Mouse (Mus musculus) forebrain, embryonic 11.5 days (tissue): ENCODE data around the gene Mark3. TPM values are rescaled to one million over a fixed set of nuclear protein-coding genes. Genes with fewer than 3 reads are reported as not detected.
A peak's percentile ranks its signal among the peaks of the same experiment; 100 is the strongest.

ENCODE experiments used
- ATAC-seq: fragments of 200-750 bp; cut with Nextera tagmentation; replicated peaks from 2 replicates; pipeline ENCODE4 v1.8.0; 2017; ENCODE audit warnings: moderate TSS enrichment; ENCODE audit not compliant: low FRiP score
- DNase-seq: peaks from one replicate; pipeline ENCODE4 v3.0.0-alpha.2; 2017; ENCODE audit warnings: low spot score
- H3K27ac ChIP-seq: fragments of 300-500 bp; sonication (generic); 2 replicates; pipeline ENCODE4 v1.5.1; 2014; ENCODE audit warnings: low read depth, low read length
- H3K27me3 ChIP-seq: fragments of 300-500 bp; sonication (generic); 2 replicates; pipeline ENCODE4 v1.6.1; 2014; ENCODE audit warnings: mild to moderate bottlenecking, low read length, mixed read lengths; ENCODE audit not compliant: control insufficient read depth, insufficient read depth
- H3K36me3 ChIP-seq: fragments of 300-500 bp; sonication (generic); 2 replicates; pipeline ENCODE4 v1.6.1; 2014; ENCODE audit warnings: mild to moderate bottlenecking, low read length, moderate library complexity, mixed read lengths; ENCODE audit not compliant: control insufficient read depth, insufficient read depth
- H3K4me1 ChIP-seq: fragments of 300-500 bp; sonication (generic); replicated peaks from 2 replicates; pipeline ENCODE4 v1.6.1; 2014; ENCODE audit warnings: low read length, mixed read lengths; ENCODE audit not compliant: control insufficient read depth, insufficient read depth
- H3K4me2 ChIP-seq: fragments of 300-500 bp; sonication (generic); 2 replicates; pipeline ENCODE4 v1.6.1; 2014; ENCODE audit warnings: low read depth, mild to moderate bottlenecking, low read length, moderate library complexity, mixed read lengths; ENCODE audit not compliant: severe bottlenecking
- H3K4me3 ChIP-seq: fragments of 300-500 bp; sonication (generic); 2 replicates; pipeline ENCODE4 v1.5.1; 2014; ENCODE audit warnings: low read depth, low read length
- H3K9ac ChIP-seq: fragments of 300-500 bp; sonication (generic); 2 replicates; pipeline ENCODE4 v1.6.1; 2014; ENCODE audit warnings: low read length
- H3K9me3 ChIP-seq: fragments of 300-500 bp; sonication (generic); 2 replicates; pipeline ENCODE4 v1.6.1; 2016; ENCODE audit warnings: low read length, mixed read lengths; ENCODE audit not compliant: control insufficient read depth
- WGBS: fragments of 180-500 bp; shearing (Covaris S2); extraction: QIAGEN DNeasy Blood & Tissue Kit; methylation state at CpG from one replicate; pipeline ENCODE4 v1.1.7; 2014; 5-methylcytosine and 5-hydroxymethylcytosine counted together
- polyA plus RNA-seq: library from polyadenylated mRNA; unstranded; fragments of >200 nt; fragmentation: Nextera tagmentation; extraction: Ambion mirVana; gene quantifications from 2 replicates; pipeline ENCODE4 v1.2.1, GENCODE M21; 2014

Gene Mark3
- polyA plus RNA-seq, 1 experiment from 2014 or later: 69.1 TPM

DNA sequence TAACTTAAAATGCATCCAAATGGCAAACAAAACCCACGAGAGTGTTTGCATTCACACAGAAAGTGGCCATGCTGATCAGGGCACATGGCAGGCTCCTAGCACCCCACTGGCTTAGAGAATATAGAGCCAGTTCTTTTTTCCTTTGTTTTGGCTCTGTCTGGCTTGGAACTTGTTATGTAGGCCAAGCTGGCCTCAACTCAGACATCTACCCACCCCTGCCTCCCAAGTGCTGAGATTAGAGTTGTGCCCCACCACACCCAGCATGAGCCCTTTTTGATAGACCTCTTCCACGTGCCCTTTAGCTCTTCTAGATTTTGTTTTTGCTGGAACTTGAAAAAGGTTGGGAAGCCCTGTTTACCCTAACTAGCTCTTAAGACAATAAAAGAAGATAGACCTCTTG is 19.5 kb downstream of the Mark3 start:
- no peak overlapping the region for H3K4me2 ChIP-seq
- no peaks in the 10 kb centered on the region for H3K27me3 ChIP-seq
- no peaks in the 10 kb centered on the region for H3K4me1 ChIP-seq
- H3K27ac ChIP-seq: no peak overlapping the region
- WGBS: 82% methylated on average over 2 of the region's 2 CpGs
- no peaks in the 10 kb centered on the region; the same call in 1 of the 2 replicates for H3K36me3 ChIP-seq
- no peak overlapping the region for H3K9ac ChIP-seq
- no peak overlapping the region for H3K4me3 ChIP-seq
- no peaks in the 10 kb centered on the region for H3K9me3 ChIP-seq
- ATAC-seq (no peak), DNase-seq (no peak)

DNA sequence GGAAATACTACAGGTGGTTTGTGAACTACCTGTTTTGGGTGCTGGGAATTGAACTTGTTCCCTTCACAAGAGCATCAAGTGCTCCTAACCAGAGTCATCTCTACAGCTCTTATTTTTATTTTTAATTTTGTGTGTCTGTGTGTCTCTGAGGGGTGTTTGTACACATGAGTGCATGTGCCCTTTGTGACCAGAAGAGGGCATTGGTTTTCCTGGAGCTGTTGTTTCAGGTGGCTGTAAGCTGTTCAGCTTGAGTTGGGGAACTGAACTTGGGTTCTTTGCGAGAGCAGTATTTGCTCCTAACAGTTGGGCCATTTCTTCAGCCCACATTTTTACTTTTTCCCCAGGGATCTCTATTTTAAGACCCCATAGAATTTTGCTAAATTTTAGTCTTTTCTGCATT is 23.0 kb downstream of the Mark3 start:
- H3K4me2 ChIP-seq: no peak overlapping the region
- no peaks in the 10 kb centered on the region for H3K4me1 ChIP-seq
- H3K9ac ChIP-seq: no peak overlapping the region
- 92% methylated on average over 1 of the region's 1 CpGs for WGBS
- H3K27me3 ChIP-seq: no peaks in the 10 kb centered on the region
- H3K27ac ChIP-seq: no peak overlapping the region
- no peak overlapping the region for H3K4me3 ChIP-seq
- no peak for ATAC-seq
- H3K36me3 ChIP-seq: no peaks in the 10 kb centered on the region; the same call in 1 of the 2 replicates
- no peaks in the 10 kb centered on the region for H3K9me3 ChIP-seq
- no peak for DNase-seq

DNA sequence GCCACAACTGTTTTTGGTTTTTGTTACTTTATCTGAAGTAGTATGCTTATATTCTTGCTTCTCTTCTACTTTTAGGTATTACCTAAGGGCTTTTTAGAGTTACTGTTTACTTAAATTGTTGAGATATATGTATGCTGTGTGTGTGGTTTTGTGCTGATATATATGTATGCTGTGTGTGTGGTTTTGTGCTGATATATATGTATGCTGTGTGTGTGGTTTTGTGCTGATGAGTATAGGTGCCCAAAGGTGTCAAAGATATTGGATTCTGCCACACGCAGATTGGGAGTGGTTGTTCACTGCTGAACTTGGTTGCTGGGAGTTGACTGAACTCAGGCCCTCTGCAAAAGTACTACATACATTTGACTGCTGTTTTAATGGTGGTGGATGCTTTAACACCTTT is 24.6 kb downstream of the Mark3 start:
- DNase-seq: no peak
- Histone ChIP-seq H3K4me1 (no peaks in the 10 kb centered on the region), H3K36me3 (no peaks in the 10 kb centered on the region; the same call in 1 of the 2 replicates), H3K4me2 (no peak overlapping the region), H3K27ac (no peak overlapping the region), H3K9me3 (no peaks in the 10 kb centered on the region), H3K27me3 (no peaks in the 10 kb centered on the region), H3K9ac (no peak overlapping the region), H3K4me3 (no peak overlapping the region)
- no peak for ATAC-seq
- WGBS: 94% methylated on average over 1 of the region's 1 CpGs

DNA sequence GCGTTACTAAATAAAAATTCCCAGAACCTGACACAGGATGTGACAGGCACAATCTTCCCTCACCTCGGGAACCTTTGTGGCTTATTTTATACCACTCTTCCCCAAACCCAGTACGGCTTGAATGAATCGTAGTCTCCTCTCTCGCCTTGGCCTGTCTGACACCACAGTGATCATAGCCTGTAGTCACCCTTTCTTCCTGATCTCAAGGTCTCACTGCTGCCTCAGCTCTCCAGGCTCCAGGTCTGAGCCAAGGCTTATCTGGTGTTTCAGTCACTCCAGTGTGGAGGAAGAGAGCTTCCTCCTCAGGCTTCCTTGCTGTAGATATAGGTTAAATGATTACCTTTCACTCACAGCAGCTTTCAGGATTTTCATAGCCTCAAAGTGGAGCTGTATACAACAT is 25.3 kb downstream of the Mark3 start:
- H3K27me3 ChIP-seq: no peaks in the 10 kb centered on the region
- H3K4me2 ChIP-seq: no peak overlapping the region
- no peak for DNase-seq
- no peak overlapping the region for H3K4me3 ChIP-seq
- 93% methylated on average over 5 of the region's 5 CpGs for WGBS
- H3K9me3 ChIP-seq: no peaks in the 10 kb centered on the region
- no peak overlapping the region for H3K9ac ChIP-seq
- H3K27ac ChIP-seq: no peak overlapping the region
- no peaks in the 10 kb centered on the region; the same call in 1 of the 2 replicates for H3K36me3 ChIP-seq
- no peaks in the 10 kb centered on the region for H3K4me1 ChIP-seq
- ATAC-seq: no peak

- Histone ChIP-seq H3K4me3 (no peak overlapping the region), H3K36me3 (no peaks in the 10 kb centered on the region; the same call in 1 of the 2 replicates), H3K4me1 (no peaks in the 10 kb centered on the region), H3K9ac (no peak overlapping the region), H3K27me3 (no peaks in the 10 kb centered on the region), H3K9me3 (no peaks in the 10 kb centered on the region), H3K27ac (no peak overlapping the region), H3K4me2 (no peak overlapping the region)
- ATAC-seq (no peak), DNase-seq (no peak)
- WGBS: 94% methylated on average over 3 of the region's 3 CpGs
These were observed 29.5 kb downstream of the Mark3 start for GRCm38 (mm10) chr12:111603871-111604270.

DNA sequence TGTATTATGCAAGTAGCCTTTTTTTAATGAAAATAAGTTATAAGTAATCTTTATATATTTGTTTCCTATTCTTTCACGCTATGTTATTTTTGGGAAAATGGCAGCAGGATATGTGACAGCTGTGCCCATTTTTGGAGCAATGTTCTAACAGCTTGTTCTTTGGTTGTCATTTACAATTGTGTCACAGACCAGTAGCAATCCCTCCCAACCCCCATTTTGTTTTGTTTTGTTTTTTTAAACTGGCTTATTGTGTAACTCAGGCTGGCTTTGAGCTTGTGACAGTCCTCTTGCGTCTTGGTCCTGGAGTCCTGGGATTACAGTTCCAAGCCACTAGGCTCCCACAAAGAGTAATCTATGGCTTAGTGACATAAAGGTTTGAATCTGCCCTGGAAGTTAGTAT is 31.3 kb downstream of the Mark3 start:
- H3K27me3 ChIP-seq: no peaks in the 10 kb centered on the region
- no peak overlapping the region for H3K27ac ChIP-seq
- no peak for ATAC-seq
- H3K4me2 ChIP-seq: no peak overlapping the region
- DNase-seq: no peak
- H3K36me3 ChIP-seq: peaks cover 3% of the 10 kb centered on the region; the same call in 1 of the 2 replicates
- no peaks in the 10 kb centered on the region for H3K9me3 ChIP-seq
- H3K4me1 ChIP-seq: no peaks in the 10 kb centered on the region
- no peak overlapping the region for H3K4me3 ChIP-seq
- WGBS: 97% methylated on average over 2 of the region's 2 CpGs
- H3K9ac ChIP-seq: no peak overlapping the region

GRCm38 (mm10) chr12:111608015-111608414 is 33.7 kb downstream of the Mark3 start:
- Histone ChIP-seq H3K27ac (0 out of 2 replicates have a peak overlapping the region, but pooled peaks have one; percentile 25), H3K4me1 (no peaks in the 10 kb centered on the region), H3K9ac (no peak overlapping the region), H3K9me3 (no peaks in the 10 kb centered on the region), H3K4me3 (no peak overlapping the region), H3K36me3 (peaks cover 3% of the 10 kb centered on the region; the same call in 1 of the 2 replicates), H3K4me2 (no peak overlapping the region), H3K27me3 (no peaks in the 10 kb centered on the region)
- 34% methylated on average over 5 of the region's 5 CpGs for WGBS
- no peak for ATAC-seq
- DNase-seq: no peak

- Histone ChIP-seq H3K27ac (no peak overlapping the region), H3K36me3 (peaks cover 3% of the 10 kb centered on the region; the same call in 1 of the 2 replicates), H3K4me1 (no peaks in the 10 kb centered on the region), H3K9ac (no peak overlapping the region), H3K27me3 (no peaks in the 10 kb centered on the region), H3K4me2 (no peak overlapping the region), H3K9me3 (no peaks in the 10 kb centered on the region), H3K4me3 (no peak overlapping the region)
- ATAC-seq (no peak), DNase-seq (no peak)
- 89% methylated on average over 5 of the region's 5 CpGs for WGBS
These were observed 40.3 kb downstream of the Mark3 start for GRCm38 (mm10) chr12:111614475-111615141.

DNA sequence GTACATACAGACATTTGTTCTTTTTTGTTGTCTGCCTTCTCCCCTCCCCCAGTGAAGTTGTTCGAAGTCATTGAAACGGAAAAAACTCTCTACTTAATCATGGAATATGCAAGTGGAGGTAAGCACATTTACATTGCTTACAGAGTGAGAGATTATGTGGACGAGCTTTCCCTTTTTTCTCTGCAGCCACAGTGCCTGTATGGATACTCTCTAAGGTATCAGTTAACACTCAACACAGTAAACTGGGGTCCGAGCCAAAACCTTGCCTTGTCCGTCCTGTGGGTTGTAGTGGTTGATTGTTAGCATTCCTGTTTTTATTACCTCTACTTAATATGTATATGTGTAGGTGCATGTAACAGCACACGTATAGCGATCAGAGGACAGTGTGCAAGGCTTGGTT is 43.9 kb downstream of the Mark3 start:
- H3K4me1 ChIP-seq: no peaks in the 10 kb centered on the region
- DNase-seq (no peak), ATAC-seq (no peak)
- H3K36me3 ChIP-seq: peaks cover 1% of the 10 kb centered on the region; the same call in 1 of the 2 replicates
- H3K4me3 ChIP-seq: no peak overlapping the region
- H3K27ac ChIP-seq: no peak overlapping the region
- no peaks in the 10 kb centered on the region for H3K27me3 ChIP-seq
- H3K4me2 ChIP-seq: no peak overlapping the region
- H3K9ac ChIP-seq: no peak overlapping the region
- WGBS: 91% methylated on average over 7 of the region's 7 CpGs
- H3K9me3 ChIP-seq: no peaks in the 10 kb centered on the region
